Mouse (Mus musculus) lung, adult 18-20 months (tissue): ENCODE data around the gene Aldh4a1.

Experiments
- DNase-seq, 2 experiments: peaks; one replicate each; pipeline ENCODE4 v3.0.0; 2022; ENCODE audit warnings: mixed read lengths in 2 of 2

Gene Aldh4a1

GRCm38 (mm10) chr4:139683728-139684638, 61.3 kb downstream of the Aldh4a1 start:
- DNase-seq, result peak in 1 of 2 experiments; percentile 5

GRCm38 (mm10) chr4:139684639-139685017, 62.0 kb downstream of the Aldh4a1 start:
- peak; percentile 21 to 36 for DNase-seq

- DNase-seq, result peak in 1 of 2 experiments; percentile 17
Observed at GRCm38 (mm10) chr4:139688058-139688457, 65.4 kb downstream of the Aldh4a1 start.

- DNase-seq, result no peak
Observed at GRCm38 (mm10) chr4:139689627-139690269, 67.1 kb downstream of the Aldh4a1 start.

GRCm38 (mm10) chr4:139693315-139693714, 70.6 kb downstream of the Aldh4a1 start:
- DNase-seq, result no peak

- DNase-seq, result no peak
Observed at GRCm38 (mm10) chr4:139697755-139698154, 75.1 kb downstream of the Aldh4a1 start.

- DNase-seq, result no peak
Observed at GRCm38 (mm10) chr4:139698602-139699001, 75.9 kb downstream of the Aldh4a1 start.
